Mouse (Mus musculus) liver, adult 2 months (tissue): ENCODE results near the gene Nup62.

Source experiments
- CTCF ChIP-seq: fragments of 200-500 bp; IDR thresholded peaks from 2 replicates; pipeline ENCODE4 v1.5.1; 2011; ENCODE audit warnings: low read depth, low read length, control low read depth
- POLR2A ChIP-seq: fragments of 200-500 bp; IDR thresholded peaks from 2 replicates; pipeline ENCODE4 v1.6.1; 2011; ENCODE audit warnings: low read length, control low read depth; ENCODE audit not compliant: insufficient read depth; ENCODE audit errors: extremely low read depth

DNA sequence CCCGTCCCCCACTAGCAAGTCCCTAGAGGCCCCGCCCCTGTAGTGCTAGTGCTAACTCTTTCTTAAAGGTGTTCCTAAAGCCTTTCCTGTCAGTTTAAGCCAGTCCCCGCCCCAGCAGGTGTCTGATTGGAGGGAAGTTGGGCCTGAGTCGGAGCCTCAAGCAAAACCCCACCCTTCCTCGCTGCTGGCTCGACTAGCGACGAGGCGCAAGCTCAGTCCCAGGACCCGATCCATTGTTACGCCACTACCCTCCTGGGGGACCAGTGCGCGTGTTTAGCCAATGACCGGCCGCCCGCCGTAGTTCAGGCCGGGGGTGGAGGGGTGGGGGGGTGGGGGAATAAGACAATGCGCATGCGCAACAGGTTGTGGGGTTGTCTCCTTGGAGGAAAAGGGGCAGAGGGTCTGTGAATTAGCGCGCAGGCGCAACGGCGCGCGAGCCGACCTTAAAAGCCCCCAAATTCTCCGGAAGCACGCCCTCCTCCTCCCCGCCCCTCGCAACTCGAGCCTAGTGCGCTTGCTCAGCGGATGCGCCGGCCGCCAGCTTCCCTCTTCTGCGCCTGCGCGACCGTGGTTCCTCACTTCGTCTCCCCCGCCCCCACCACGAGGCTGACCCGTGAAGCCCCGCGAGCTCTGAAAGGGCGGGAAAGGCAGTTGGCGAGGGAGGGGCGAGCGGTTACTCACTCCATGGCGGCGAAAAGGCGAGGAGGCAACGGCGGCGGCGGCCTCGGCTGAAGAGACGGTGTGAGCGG is at the start of gene Nup62, which contains the start of gene Il4i1:
- TF ChIP-seq POLR2A, result peak; percentile 59
- TF ChIP-seq CTCF, result 0 out of 2 replicates have a peak, but pooled peaks have one; percentile 1
